Mouse (Mus musculus) intestine, embryonic 16.5 days (tissue): ENCODE results near the gene Rbpjl. TPM values are rescaled to one million over a fixed set of nuclear protein-coding genes. Genes with fewer than 3 reads are reported as not detected.

ENCODE experiments used
- ATAC-seq: fragments of 200-750 bp; cut with Nextera tagmentation; 2 replicates; pipeline ENCODE4 v1.8.0; 2017; ENCODE audit warnings: moderate TSS enrichment, moderate library complexity
- H3K27ac ChIP-seq: fragments of 300-500 bp; sonication (generic); 2 replicates; pipeline ENCODE4 v1.5.1; 2014; ENCODE audit warnings: mild to moderate bottlenecking, low read length
- H3K27me3 ChIP-seq: fragments of 300-500 bp; sonication (generic); replicated peaks from 2 replicates; pipeline ENCODE4 v1.6.1; 2014; ENCODE audit warnings: low read length, control low read depth, mixed read lengths; ENCODE audit not compliant: control insufficient read depth, insufficient read depth
- H3K36me3 ChIP-seq: fragments of 300-500 bp; sonication (generic); 2 replicates; pipeline ENCODE4 v1.6.1; 2014; ENCODE audit warnings: low read length, control low read depth; ENCODE audit not compliant: control insufficient read depth, insufficient read depth
- H3K4me1 ChIP-seq: fragments of 300-500 bp; sonication (generic); 2 replicates; pipeline ENCODE4 v1.6.1; 2014; ENCODE audit warnings: low read length, control low read depth, mixed read lengths; ENCODE audit not compliant: control insufficient read depth, insufficient read depth
- H3K4me2 ChIP-seq: fragments of 300-500 bp; sonication (generic); 2 replicates; pipeline ENCODE4 v1.6.1; 2014; ENCODE audit warnings: low read depth, low read length, control low read depth
- H3K4me3 ChIP-seq: fragments of 300-500 bp; sonication (generic); 2 replicates; pipeline ENCODE4 v1.5.1; 2014; ENCODE audit warnings: mild to moderate bottlenecking, low read length
- H3K9ac ChIP-seq: fragments of 300-500 bp; sonication (generic); 2 replicates; pipeline ENCODE4 v1.6.1; 2014; ENCODE audit warnings: low read depth, low read length
- H3K9me3 ChIP-seq: fragments of 300-500 bp; sonication (generic); 2 replicates; pipeline ENCODE4 v1.6.1; 2016; ENCODE audit warnings: low read length, control low read depth; ENCODE audit not compliant: control insufficient read depth
- WGBS: fragments of 180-500 bp; shearing (Covaris S2); extraction: QIAGEN DNeasy Blood & Tissue Kit; methylation state at CpG from one replicate; pipeline ENCODE4 v1.1.7; 2014; 5-methylcytosine and 5-hydroxymethylcytosine counted together
- polyA plus RNA-seq: library from polyadenylated mRNA; unstranded; fragments of >200 nt; fragmentation: Nextera tagmentation; extraction: Ambion mirVana; gene quantifications from 2 replicates; pipeline ENCODE4 v1.2.1, GENCODE M21; 2015

Gene Rbpjl
- polyA plus RNA-seq = 25.1 and 25.4 TPM in 2 replicates

DNA sequence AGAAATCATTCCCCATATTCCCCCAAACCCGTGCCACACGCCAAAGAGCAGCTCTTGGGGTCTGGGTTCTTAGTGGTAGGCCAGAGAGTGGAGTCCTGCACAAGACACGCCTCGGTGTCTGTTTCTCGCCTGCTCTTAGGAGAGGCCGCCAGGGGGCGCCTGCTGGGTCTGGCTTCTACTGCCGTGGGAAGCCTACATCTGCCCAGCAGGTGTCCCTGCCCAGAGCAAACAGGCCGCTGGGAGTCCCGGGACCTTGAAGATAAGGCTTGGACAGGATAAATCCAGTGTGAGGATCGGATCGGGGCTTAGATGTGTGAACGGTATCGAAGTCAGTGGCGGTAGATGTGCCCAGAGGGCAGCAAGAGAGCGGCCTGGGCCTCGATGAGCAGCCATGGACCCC, at the start of gene Rbpjl:
Gene Rbpjl, plus strand, starts transcription at position 236 of the 400 bp plus-strand sequence.
- Histone ChIP-seq H3K27ac (no peak within 1 kb of the TSS), H3K4me1 (peaks cover 25% of the 10 kb centered on the region), H3K9ac (no peak within 1 kb of the TSS), H3K9me3 (no peaks in the 10 kb centered on the region), H3K4me2 (peak within 1 kb of the TSS; percentile 75), H3K36me3 (no peaks in the 10 kb centered on the region), H3K27me3 (peaks cover 44% of the 10 kb centered on the region), H3K4me3 (peak within 1 kb of the TSS; percentile 47)
- ATAC-seq = peak; percentile 64
- 5% methylated on average over 17 of the region's 17 CpGs for WGBS

DNA sequence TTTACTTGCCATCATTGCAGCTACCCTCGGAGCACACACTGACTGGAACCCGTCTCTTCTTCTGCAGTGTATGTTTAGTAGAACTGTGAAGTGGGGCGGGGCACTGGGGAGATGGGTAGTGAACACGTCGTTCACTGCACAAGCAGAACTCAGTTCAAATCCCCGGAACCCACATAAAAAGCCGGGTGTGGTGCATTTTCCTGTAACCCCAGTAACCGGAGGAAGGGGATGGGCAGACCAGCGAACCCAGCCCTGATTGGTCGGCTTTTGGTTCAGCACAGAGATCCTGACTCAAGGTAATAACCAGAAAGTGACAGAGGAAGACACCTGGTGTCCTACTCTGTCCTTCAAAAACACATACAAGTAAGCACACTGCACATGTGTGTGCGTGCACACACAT, 49.6 kb upstream of the Rbpjl start:
- no peak overlapping the region for H3K9ac ChIP-seq
- no peaks in the 10 kb centered on the region for H3K9me3 ChIP-seq
- no peak overlapping the region for H3K4me3 ChIP-seq
- H3K4me2 ChIP-seq = no peak overlapping the region
- no peak for ATAC-seq
- H3K4me1 ChIP-seq = no peaks in the 10 kb centered on the region
- no peaks in the 10 kb centered on the region for H3K27me3 ChIP-seq
- no peaks in the 10 kb centered on the region for H3K36me3 ChIP-seq
- WGBS = 85% methylated on average over 11 of the region's 11 CpGs
- no peak overlapping the region for H3K27ac ChIP-seq

DNA sequence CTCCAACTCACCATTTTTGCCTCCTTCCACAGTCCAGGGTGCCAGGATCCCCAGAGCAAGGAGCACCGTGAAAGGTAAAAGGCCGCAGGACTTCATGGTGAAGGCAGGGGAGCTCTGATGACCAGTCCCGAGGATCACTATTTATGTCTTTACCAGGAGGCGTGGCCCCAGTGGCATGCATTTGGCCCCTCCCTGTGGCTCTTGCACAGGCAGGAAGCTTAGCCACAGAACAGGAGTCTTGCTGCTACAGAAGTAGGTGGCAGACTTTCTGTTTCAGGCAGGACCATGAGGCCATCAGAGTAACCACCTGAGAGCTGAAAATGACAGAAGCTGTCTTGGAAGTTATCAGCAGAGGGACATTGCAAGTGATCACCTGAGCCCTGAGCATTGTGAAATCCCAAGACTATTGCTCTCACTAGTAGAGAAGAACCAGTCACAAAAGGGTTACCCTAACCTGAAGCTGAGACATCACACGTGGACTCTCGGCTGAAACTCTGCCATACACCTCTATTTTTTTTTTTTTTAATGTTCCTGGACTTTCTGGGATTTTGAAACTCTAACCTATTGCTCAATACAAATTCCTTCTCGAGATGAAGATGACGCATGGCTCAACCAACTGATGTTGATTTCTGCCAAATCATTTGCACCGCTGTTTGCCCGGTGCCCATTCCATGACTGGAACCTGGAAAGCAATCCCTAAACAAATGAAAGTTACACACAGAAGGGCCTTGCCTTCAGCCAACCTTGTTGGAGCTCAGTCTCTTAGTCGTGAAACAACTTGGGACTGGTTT, 46.6 kb upstream of the Rbpjl start:
- Histone ChIP-seq H3K27me3 (0 out of 2 replicates have a peak, but pooled peaks cover 2% of the 10 kb centered on the region), H3K9me3 (no peaks in the 10 kb centered on the region), H3K27ac (no peak overlapping the region), H3K9ac (no peak overlapping the region), H3K36me3 (no peaks in the 10 kb centered on the region), H3K4me1 (no peaks in the 10 kb centered on the region), H3K4me3 (no peak overlapping the region), H3K4me2 (no peak overlapping the region)
- no peak for ATAC-seq
- WGBS = 71% methylated on average over 11 of the region's 11 CpGs

DNA sequence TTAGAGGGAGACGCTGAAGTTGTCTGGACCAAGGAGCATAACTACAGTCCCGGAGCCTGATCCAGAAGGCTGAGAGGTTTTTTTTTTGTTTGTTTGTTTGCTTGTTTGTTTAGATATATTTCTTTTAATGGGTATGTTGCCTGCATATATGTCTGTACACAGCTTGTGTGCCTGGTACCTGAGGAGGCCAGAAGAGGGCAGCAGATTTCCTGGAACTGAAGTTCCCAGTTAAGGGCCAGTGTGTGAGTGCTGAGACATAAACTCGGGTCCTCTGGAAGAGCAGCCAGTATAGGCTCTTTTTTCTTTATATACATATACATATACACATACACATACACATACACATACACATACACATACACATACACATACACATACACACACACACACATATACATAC, 44.6 kb upstream of the Rbpjl start:
- H3K4me3 ChIP-seq = no peak overlapping the region
- no peaks in the 10 kb centered on the region for H3K9me3 ChIP-seq
- 0 out of 2 replicates have a peak, but pooled peaks cover 3% of the 10 kb centered on the region for H3K27me3 ChIP-seq
- H3K4me1 ChIP-seq = no peaks in the 10 kb centered on the region
- H3K9ac ChIP-seq = no peak overlapping the region
- no peaks in the 10 kb centered on the region for H3K36me3 ChIP-seq
- ATAC-seq = no peak
- H3K27ac ChIP-seq = no peak overlapping the region
- H3K4me2 ChIP-seq = no peak overlapping the region
- 84% methylated on average over 3 of the region's 3 CpGs for WGBS

DNA sequence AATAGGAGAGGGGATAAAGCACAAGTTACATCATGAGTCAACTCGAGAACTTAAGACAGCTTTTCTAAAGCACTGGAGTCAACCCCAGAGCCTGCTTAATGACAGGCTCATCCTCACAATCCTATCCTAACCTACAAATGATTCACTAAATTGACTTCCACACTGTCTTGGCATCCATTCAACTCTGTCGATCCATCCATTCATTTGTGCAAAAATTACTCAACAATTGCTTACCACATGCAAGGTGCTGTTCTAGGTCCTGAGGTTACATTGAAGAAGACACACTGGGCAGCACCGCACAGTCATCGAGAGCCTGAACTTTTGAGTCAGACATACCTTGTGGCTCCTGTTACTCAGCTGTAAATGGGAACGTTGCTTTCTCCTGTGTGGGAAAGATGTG, 43.9 kb upstream of the Rbpjl start:
- Histone ChIP-seq H3K27me3 (0 out of 2 replicates have a peak, but pooled peaks cover 3% of the 10 kb centered on the region), H3K9ac (no peak overlapping the region), H3K4me2 (no peak overlapping the region), H3K9me3 (no peaks in the 10 kb centered on the region), H3K36me3 (no peaks in the 10 kb centered on the region), H3K4me1 (no peaks in the 10 kb centered on the region), H3K4me3 (no peak overlapping the region), H3K27ac (no peak overlapping the region)
- WGBS = 80% methylated on average over 5 of the region's 5 CpGs
- no peak for ATAC-seq

DNA sequence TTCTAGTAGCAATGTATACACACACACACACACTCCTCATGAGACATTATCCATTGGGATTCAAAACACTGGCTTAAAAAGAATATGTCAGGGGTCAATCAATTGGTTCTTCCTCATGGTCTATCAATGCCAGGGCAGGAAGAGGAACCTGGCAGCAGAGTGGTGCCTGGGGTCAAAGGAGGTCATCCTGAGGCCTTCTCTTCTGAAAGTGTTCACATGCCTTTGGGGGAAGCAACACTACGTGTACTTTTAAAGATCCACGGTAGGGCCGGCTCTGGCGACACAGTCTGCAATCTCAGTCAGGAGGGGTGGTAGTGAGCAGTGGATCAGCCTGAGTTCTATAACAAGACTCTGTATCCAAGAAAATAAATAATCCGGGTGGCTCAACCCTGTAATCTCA, 43.3 kb upstream of the Rbpjl start:
- Histone ChIP-seq H3K36me3 (no peaks in the 10 kb centered on the region), H3K27me3 (peaks cover 3% of the 10 kb centered on the region; the same call in 1 of the 2 replicates), H3K9ac (no peak overlapping the region), H3K27ac (no peak overlapping the region), H3K4me1 (no peaks in the 10 kb centered on the region), H3K9me3 (no peaks in the 10 kb centered on the region), H3K4me3 (no peak overlapping the region), H3K4me2 (no peak overlapping the region)
- no peak for ATAC-seq
- 80% methylated on average over 5 of the region's 5 CpGs for WGBS

DNA sequence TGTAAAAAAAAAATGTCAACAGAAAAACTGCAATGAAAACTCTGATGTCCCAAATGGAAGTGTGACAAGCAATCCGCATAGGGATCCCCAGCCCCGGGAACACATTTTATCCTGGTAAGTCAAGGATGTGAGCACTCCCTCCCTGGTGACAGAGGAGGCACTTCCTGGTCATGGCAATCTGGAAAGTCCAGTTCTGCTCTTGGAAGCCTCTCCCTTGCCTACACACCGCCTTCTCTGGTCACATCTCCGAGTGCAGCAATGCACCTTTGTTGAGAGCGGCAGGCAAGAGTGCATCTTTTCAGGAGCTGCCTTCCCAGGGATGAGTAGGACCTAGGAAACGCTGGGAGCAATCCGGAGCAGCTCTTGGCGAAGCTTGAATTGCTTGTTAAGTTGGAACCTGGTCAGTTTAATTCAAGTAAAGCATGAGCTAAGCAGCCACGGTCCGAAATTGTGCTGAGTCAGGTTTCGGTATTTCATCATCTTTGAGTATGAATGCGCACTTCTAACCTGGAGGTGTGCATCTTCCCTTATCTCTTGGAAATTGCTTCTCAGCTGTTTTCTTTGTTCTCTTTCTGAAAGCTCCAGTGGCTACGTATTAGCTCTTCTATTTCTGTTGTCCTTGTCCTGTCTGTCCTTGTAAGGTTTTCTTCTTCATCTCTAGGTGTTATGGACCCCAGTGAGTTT, 41.8 kb upstream of the Rbpjl start:
- no peak overlapping the region for H3K4me2 ChIP-seq
- H3K27ac ChIP-seq = no peak overlapping the region
- ATAC-seq = no peak
- H3K36me3 ChIP-seq = no peaks in the 10 kb centered on the region
- 33% methylated on average over 13 of the region's 13 CpGs for WGBS
- no peaks in the 10 kb centered on the region for H3K9me3 ChIP-seq
- H3K9ac ChIP-seq = no peak overlapping the region
- H3K4me3 ChIP-seq = no peak overlapping the region
- no peaks in the 10 kb centered on the region for H3K4me1 ChIP-seq
- H3K27me3 ChIP-seq = peaks cover 3% of the 10 kb centered on the region; the same call in 1 of the 2 replicates

DNA sequence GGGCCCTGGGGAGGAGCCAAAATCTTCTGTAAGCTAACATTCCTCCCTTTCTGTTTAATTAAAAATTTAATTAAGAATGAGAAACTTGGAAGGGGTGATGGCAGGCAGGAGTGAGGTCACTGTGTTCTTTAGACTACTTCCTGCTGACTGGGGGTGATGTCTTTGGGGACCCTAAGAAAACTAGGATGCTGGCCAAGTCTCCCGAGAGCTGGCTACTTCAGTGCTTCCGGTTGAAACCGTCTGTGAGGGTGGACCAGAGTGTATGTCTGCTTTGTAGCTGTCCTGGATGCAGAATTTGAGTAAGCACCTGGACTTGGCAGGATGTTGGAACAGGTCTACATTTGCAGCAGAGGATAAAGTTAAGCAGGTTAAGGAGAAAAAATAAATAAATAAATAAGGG, 36.0 kb upstream of the Rbpjl start:
- no peak overlapping the region for H3K9ac ChIP-seq
- H3K9me3 ChIP-seq = no peaks in the 10 kb centered on the region
- no peak for ATAC-seq
- no peak overlapping the region for H3K4me3 ChIP-seq
- H3K36me3 ChIP-seq = no peaks in the 10 kb centered on the region
- no peak overlapping the region for H3K27ac ChIP-seq
- no peak overlapping the region for H3K4me2 ChIP-seq
- no peaks in the 10 kb centered on the region for H3K4me1 ChIP-seq
- WGBS = 63% methylated on average over 3 of the region's 3 CpGs
- no peaks in the 10 kb centered on the region; the same call in 1 of the 2 replicates for H3K27me3 ChIP-seq

DNA sequence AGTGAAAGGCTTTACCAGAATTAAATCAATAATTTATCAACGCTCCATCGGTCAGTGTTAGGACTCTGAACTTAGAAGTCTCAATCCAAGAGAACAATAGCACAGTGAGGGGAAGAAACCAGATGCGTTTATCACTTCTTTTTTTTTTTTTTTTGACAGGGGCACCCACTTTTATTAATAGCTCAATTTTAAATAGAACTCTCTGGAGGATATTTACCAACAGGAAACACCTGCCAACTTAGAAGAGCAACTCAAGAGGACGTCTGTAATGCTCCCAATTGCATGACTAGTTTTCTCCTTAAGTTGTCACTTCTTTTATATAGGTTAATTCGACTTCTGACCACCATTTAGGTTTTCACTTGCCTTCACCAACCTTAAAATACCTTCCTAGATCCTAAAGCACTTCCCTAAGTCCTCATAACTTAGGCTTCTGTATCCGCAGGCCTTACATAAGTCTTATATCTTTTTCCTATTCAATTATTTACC, 34.3 kb upstream of the Rbpjl start:
- no peak overlapping the region for H3K4me3 ChIP-seq
- H3K27ac ChIP-seq = no peak overlapping the region
- no peaks in the 10 kb centered on the region for H3K9me3 ChIP-seq
- no peaks in the 10 kb centered on the region; the same call in 1 of the 2 replicates for H3K27me3 ChIP-seq
- H3K4me2 ChIP-seq = no peak overlapping the region
- no peak for ATAC-seq
- no peak overlapping the region for H3K9ac ChIP-seq
- WGBS = 81% methylated on average over 6 of the region's 6 CpGs
- H3K4me1 ChIP-seq = no peaks in the 10 kb centered on the region
- H3K36me3 ChIP-seq = no peaks in the 10 kb centered on the region
